Comparison of ENCODE assay signal across 10 mouse cellular contexts in the genomic region with DNA sequence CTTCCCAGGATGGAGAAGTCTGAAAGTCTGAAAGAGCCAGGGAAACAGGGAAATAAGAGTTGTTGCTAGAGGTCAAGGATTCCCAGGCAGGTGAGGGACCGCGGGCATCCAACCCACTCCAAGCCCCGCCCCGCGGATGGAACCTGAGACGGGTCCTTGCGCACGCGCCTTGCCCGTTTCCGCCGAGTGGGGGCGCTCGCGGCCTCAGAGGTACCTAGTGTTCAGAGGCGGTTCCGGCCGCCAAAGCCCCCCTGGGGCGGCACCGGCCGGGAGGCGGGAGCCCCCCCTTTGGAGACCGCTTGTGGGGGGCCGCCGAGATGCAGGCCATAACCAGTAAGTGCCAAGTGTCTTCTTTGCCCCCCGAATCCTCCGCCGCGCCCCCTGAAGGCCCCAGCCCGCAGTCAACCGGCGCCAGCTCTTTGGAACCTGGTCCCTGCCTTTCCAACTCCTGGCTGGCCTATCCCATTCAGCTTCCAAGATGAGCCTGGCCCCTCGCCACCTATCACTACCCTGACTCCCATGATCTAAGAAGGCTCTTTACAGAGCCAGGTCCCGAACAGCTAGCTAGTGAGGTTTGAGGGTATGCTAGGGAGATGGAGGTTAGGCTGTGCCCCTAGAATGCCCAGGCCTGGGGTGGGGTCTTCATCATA. TPM values are rescaled to one million over a fixed set of nuclear protein-coding genes. Genes with fewer than 3 reads are reported as not detected.
A peak's percentile ranks its signal among the peaks of the same experiment; 100 is the strongest.
DNase-seq lines count a peak whose midpoint lies in the region; ATAC-seq and TF ChIP-seq lines count a peak whose summit lies in the region.
"Had no signal": no experiment of that assay in that cellular context is flagged by ENCODE, and none has a peak within 500 bp of the region (broad histone marks: within the 10 kb centered on the region; RNA-seq: fewer than 3 reads in every experiment).

No protein-coding gene starts in this region.

- 0 out of 2 replicates have a peak, but pooled peaks cover 9% of the 10 kb centered on the region for H3K36me3 ChIP-seq in hindbrain, embryonic 10.5 days
- H3K36me3 ChIP-seq in hindbrain, embryonic 14.5 days (replicated peaks; ENCODE audit: control insufficient read depth, insufficient read depth): peaks cover 13% of the 10 kb centered on the region
- no peaks in the 10 kb centered on the region; the same call in 1 of the 2 replicates for H3K36me3 ChIP-seq in forebrain, postnatal 0 days (ENCODE audit: insufficient read depth)
- H3K36me3 ChIP-seq in midbrain, embryonic 16.5 days (ENCODE audit: control insufficient read depth, insufficient read depth, low read length): 0 out of 2 replicates have a peak, but pooled peaks cover under 1% of the 10 kb centered on the region

- no peak for ATAC-seq in hindbrain, embryonic 14.5 days (ENCODE audit: low FRiP score)
- no peak for ATAC-seq in forebrain, postnatal 0 days
- no peak for ATAC-seq in midbrain, embryonic 16.5 days
- ATAC-seq: Patski had no signal

- no peaks in the 10 kb centered on the region for H3K9me3 ChIP-seq in hindbrain, embryonic 10.5 days
- H3K9me3 ChIP-seq in hindbrain, embryonic 14.5 days (ENCODE audit: control insufficient read depth, low read length): no peaks in the 10 kb centered on the region
- no peaks in the 10 kb centered on the region for H3K9me3 ChIP-seq in forebrain, postnatal 0 days (ENCODE audit: low read length)
- H3K9me3 ChIP-seq in midbrain, embryonic 16.5 days (replicated peaks; ENCODE audit: control insufficient read depth, low read length, poor library complexity, severe bottlenecking): no peaks in the 10 kb centered on the region

- DNase-seq in hindbrain, embryonic 10.5 days (ENCODE audit: low spot score): peak; percentile 51
- DNase-seq in hindbrain, embryonic 14.5 days (ENCODE audit: low spot score): no peak
- peak; percentile 34 to 38 for DNase-seq in cerebellum, adult 2 months
- DNase-seq in forebrain, postnatal 0 days: no peak
- peak; percentile 58 to 64 for DNase-seq in kidney, postnatal 4 days
- DNase-seq in right cerebral cortex, postnatal 14 days: no peak
- DNase-seq in T-cell, adult 2 months (ENCODE audit: low spot score): no peak

- TF ChIP-seq POLR2A in cerebellum, adult 2 months (IDR thresholded peaks at IDR 0.05; ENCODE audit: borderline replicate concordance, insufficient read depth, low read length): no peak

- no peak overlapping the region for H3K9ac ChIP-seq in hindbrain, embryonic 14.5 days
- H3K9ac ChIP-seq in forebrain, postnatal 0 days: no peak overlapping the region
- no peak overlapping the region for H3K9ac ChIP-seq in midbrain, embryonic 16.5 days (ENCODE audit: low read depth, low read length)

- TF ChIP-seq CTCF in cerebellum, adult 2 months (IDR thresholded peaks at IDR 0.05; ENCODE audit: borderline replicate concordance, insufficient read depth, low read depth, low read length): no peak
- peak; percentile 20; the same call in 1 of the 2 replicates for TF ChIP-seq CTCF in forebrain, postnatal 0 days (IDR thresholded peaks at IDR 0.05; ENCODE audit: low read depth)

- no peak overlapping the region for H3K4me2 ChIP-seq in hindbrain, embryonic 14.5 days (replicated peaks)
- H3K4me2 ChIP-seq in forebrain, postnatal 0 days (ENCODE audit: low read depth): 0 out of 2 replicates have a peak overlapping the region, but pooled peaks have one; percentile 5
- peak overlapping the region; percentile 19; the same call in 1 of the 2 replicates for H3K4me2 ChIP-seq in midbrain, embryonic 16.5 days (ENCODE audit: low read length)

- 0 out of 2 replicates have a peak overlapping the region, but pooled peaks have one; percentile 2 for H3K27ac ChIP-seq in hindbrain, embryonic 10.5 days
- no peak overlapping the region for H3K27ac ChIP-seq in hindbrain, embryonic 14.5 days
- H3K27ac ChIP-seq in cerebellum, adult 2 months (ENCODE audit: insufficient read depth, low read length): no peak overlapping the region
- H3K27ac ChIP-seq in forebrain, postnatal 0 days (ENCODE audit: low read depth, low read length): no peak overlapping the region
- no peak overlapping the region for H3K27ac ChIP-seq in midbrain, embryonic 16.5 days (ENCODE audit: low read length)

- 7% methylated on average over 34 of the region's 34 CpGs for WGBS in hindbrain, embryonic 10.5 days
- WGBS in hindbrain, embryonic 14.5 days: 7% methylated on average over 34 of the region's 34 CpGs
- 8% methylated on average over 34 of the region's 34 CpGs for WGBS in cerebellum, adult 2 months
- WGBS in forebrain, postnatal 0 days: 9% methylated on average over 34 of the region's 34 CpGs
- 8% methylated on average over 31 of the region's 34 CpGs for WGBS in midbrain, embryonic 16.5 days

- peaks cover 13% of the 10 kb centered on the region for H3K27me3 ChIP-seq in hindbrain, embryonic 10.5 days (ENCODE audit: insufficient read depth, poor library complexity, severe bottlenecking)
- no peaks in the 10 kb centered on the region; the same call in 1 of the 2 replicates for H3K27me3 ChIP-seq in hindbrain, embryonic 14.5 days (ENCODE audit: control insufficient read depth, insufficient read depth, low read length)
- H3K27me3 ChIP-seq in cerebellum, adult 2 months (ENCODE audit: control insufficient read depth, insufficient read depth, low read length): no peaks in the 10 kb centered on the region
- no peaks in the 10 kb centered on the region for H3K27me3 ChIP-seq in forebrain, postnatal 0 days (ENCODE audit: insufficient read depth, low read length)
- H3K27me3 ChIP-seq in midbrain, embryonic 16.5 days (ENCODE audit: control insufficient read depth, insufficient read depth, low read depth, low read length): no peaks in the 10 kb centered on the region
- H3K27me3 ChIP-seq: Patski had no signal

- H3K4me3 ChIP-seq in hindbrain, embryonic 10.5 days: peak overlapping the region; percentile 40
- H3K4me3 ChIP-seq in hindbrain, embryonic 14.5 days (replicated peaks; ENCODE audit: low read length): no peak overlapping the region
- no peak overlapping the region for H3K4me3 ChIP-seq in cerebellum, adult 2 months (replicated peaks; ENCODE audit: insufficient read depth, low read depth, low read length)
- H3K4me3 ChIP-seq in forebrain, postnatal 0 days (ENCODE audit: low read depth, low read length): no peak overlapping the region
- H3K4me3 ChIP-seq in midbrain, embryonic 16.5 days (ENCODE audit: low read depth, low read length): no peak overlapping the region

- peaks cover 7% of the 10 kb centered on the region for H3K4me1 ChIP-seq in hindbrain, embryonic 10.5 days (replicated peaks)
- no peaks in the 10 kb centered on the region for H3K4me1 ChIP-seq in hindbrain, embryonic 14.5 days (replicated peaks; ENCODE audit: control insufficient read depth, insufficient read depth, low read length)
- H3K4me1 ChIP-seq in cerebellum, adult 2 months (ENCODE audit: control insufficient read depth, insufficient read depth, low read length): peaks cover 22% of the 10 kb centered on the region
- no peaks in the 10 kb centered on the region for H3K4me1 ChIP-seq in forebrain, postnatal 0 days (ENCODE audit: insufficient read depth)
- no peaks in the 10 kb centered on the region; the same call in 1 of the 2 replicates for H3K4me1 ChIP-seq in midbrain, embryonic 16.5 days (ENCODE audit: control insufficient read depth, insufficient read depth, low read length)

RNA-seq across cellular contexts. Expression of a gene that starts 6.7 kb away (rescaled TPM):
- polyA plus RNA-seq in hindbrain, embryonic 10.5 days (2016; fragmentation: Nextera tagmentation; extraction: Ambion mirVana): 21.5 and 22.4 TPM in 2 replicates
- polyA plus RNA-seq in hindbrain, embryonic 14.5 days (2014; fragmentation: Nextera tagmentation; extraction: Ambion mirVana): 53.2 and 55.7 TPM in 2 replicates
- 154 and 164 TPM in 2 replicates for polyA plus RNA-seq in cerebellum, adult 2 months (2012; rRNA removed)
- total RNA-seq in forebrain, postnatal 0 days (2014; rRNA removed): 46.6 and 56.9 TPM in 2 replicates
- polyA plus RNA-seq in forebrain, postnatal 0 days (2015; fragmentation: Nextera tagmentation; extraction: Ambion mirVana): 34.4 and 43.0 TPM in 2 replicates
- 38.6 and 46.5 TPM in 2 replicates for polyA plus RNA-seq in midbrain, embryonic 16.5 days (2015; fragmentation: Nextera tagmentation; extraction: Ambion mirVana)

RNA-seq across cellular contexts. Expression of a gene that starts 14.6 kb away (rescaled TPM):
- polyA plus RNA-seq in hindbrain, embryonic 10.5 days (2016; fragmentation: Nextera tagmentation; extraction: Ambion mirVana): 0.17 and 0.21 TPM in 2 replicates
- 0.46 and 0.48 TPM in 2 replicates for polyA plus RNA-seq in hindbrain, embryonic 14.5 days (2014; fragmentation: Nextera tagmentation; extraction: Ambion mirVana)
- polyA plus RNA-seq in cerebellum, adult 2 months (2012; rRNA removed): not detected in 2 replicates
- 7.0 TPM in 1 of 2 replicates, not detected in the other for total RNA-seq in forebrain, postnatal 0 days (2014; rRNA removed)
- 0.45 and 0.74 TPM in 2 replicates for polyA plus RNA-seq in forebrain, postnatal 0 days (2015; fragmentation: Nextera tagmentation; extraction: Ambion mirVana)
- 0.23 and 0.34 TPM in 2 replicates for polyA plus RNA-seq in midbrain, embryonic 16.5 days (2015; fragmentation: Nextera tagmentation; extraction: Ambion mirVana)
- total RNA-seq: heart, postnatal 10 days had no signal

RNA-seq across cellular contexts. Expression of a gene that starts 30.2 kb away (rescaled TPM):
- 3.6 and 4.1 TPM in 2 replicates for polyA plus RNA-seq in hindbrain, embryonic 10.5 days (2016; fragmentation: Nextera tagmentation; extraction: Ambion mirVana)
- 4.8 and 6.8 TPM in 2 replicates for polyA plus RNA-seq in hindbrain, embryonic 14.5 days (2014; fragmentation: Nextera tagmentation; extraction: Ambion mirVana)
- polyA plus RNA-seq in cerebellum, adult 2 months (2012; rRNA removed): 0.65 and 0.72 TPM in 2 replicates
- 4.3 and 7.9 TPM in 2 replicates for total RNA-seq in forebrain, postnatal 0 days (2014; rRNA removed)
- 0.70 and 0.90 TPM in 2 replicates for polyA plus RNA-seq in forebrain, postnatal 0 days (2015; fragmentation: Nextera tagmentation; extraction: Ambion mirVana)
- polyA plus RNA-seq in midbrain, embryonic 16.5 days (2015; fragmentation: Nextera tagmentation; extraction: Ambion mirVana): 2.0 and 2.2 TPM in 2 replicates

RNA-seq across cellular contexts. Expression of a gene that starts 54.9 kb away (rescaled TPM):
- 205 and 242 TPM in 2 replicates for polyA plus RNA-seq in hindbrain, embryonic 10.5 days (2016; fragmentation: Nextera tagmentation; extraction: Ambion mirVana)
- polyA plus RNA-seq in hindbrain, embryonic 14.5 days (2014; fragmentation: Nextera tagmentation; extraction: Ambion mirVana): 187 and 199 TPM in 2 replicates
- 68.0 and 68.6 TPM in 2 replicates for polyA plus RNA-seq in cerebellum, adult 2 months (2012; rRNA removed)
- 132 and 159 TPM in 2 replicates for total RNA-seq in forebrain, postnatal 0 days (2014; rRNA removed)
- polyA plus RNA-seq in forebrain, postnatal 0 days (2015; fragmentation: Nextera tagmentation; extraction: Ambion mirVana): 122 and 134 TPM in 2 replicates
- 160 and 163 TPM in 2 replicates for polyA plus RNA-seq in midbrain, embryonic 16.5 days (2015; fragmentation: Nextera tagmentation; extraction: Ambion mirVana)

Comparison
In these comparisons a context has a peak if more than half of its experiments do, and no peak if none do; other contexts are left out.
1. DNase-seq: peak in hindbrain, embryonic 10.5 days (single experiment), cerebellum, adult 2 months (2 of 2) and kidney, postnatal 4 days (2 of 2); none in hindbrain, embryonic 14.5 days (single experiment), forebrain, postnatal 0 days (single experiment), right cerebral cortex, postnatal 14 days (single experiment) and T-cell, adult 2 months (single experiment).